Mouse (Mus musculus): ENCODE measurements around the gene Atrn.

DNA sequence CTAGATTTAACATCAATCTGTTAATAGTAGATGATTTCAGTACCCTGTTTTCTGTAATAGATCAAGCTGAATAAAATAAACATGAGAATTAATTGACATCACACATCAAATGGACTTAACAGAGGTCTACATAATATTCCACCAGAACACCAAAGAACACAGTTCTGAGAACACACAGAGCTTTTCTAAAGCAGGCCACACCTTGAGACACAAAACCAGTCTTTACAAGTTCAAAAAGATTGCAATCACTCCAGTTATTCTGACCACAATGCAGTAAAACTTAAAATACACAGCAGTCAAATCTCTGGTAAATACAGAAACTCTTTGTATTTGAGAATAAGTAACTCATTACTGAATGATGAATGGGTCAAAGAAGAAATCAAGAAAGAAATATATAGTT is 22.2 kb downstream of the Atrn start:
- TF ChIP-seq CTCF (IDR thresholded peaks at IDR 0.05; ENCODE audit: insufficient read depth, low read length) (no peak), POLR2A (IDR thresholded peaks at IDR 0.05; ENCODE audit: borderline replicate concordance, extremely low read depth, low read depth, low read length) (no peak)

Data from lung, adult 2 months (tissue).